Mouse (Mus musculus) MEL-GATA-1-ER (cell line): ENCODE measurements at regions not wholly inside any gene's neighbourhood (a gene's known extent, or its start where the extent isn't known, plus 50 kb on each side); places are given as distances from the start of the nearest gene placed in this dataset.
A peak's percentile ranks its signal among the peaks of the same experiment; 100 is the strongest.

Experiments used
- DNase-seq: peaks from one replicate; pipeline ENCODE4 v3.0.0-alpha.2; 2012; ENCODE audit warnings: low read depth; ENCODE audit errors: extremely low read depth

GRCm38 (mm10) chr3:78782766-78783165, 503.6 kb downstream of the Rapgef2 start:
- no peak for DNase-seq

GRCm38 (mm10) chr3:78755686-78756476, 530.4 kb downstream of the Rapgef2 start:
- no peak for DNase-seq

- no peak for DNase-seq
Observed at GRCm38 (mm10) chr3:78736111-78736510, 550.2 kb downstream of the Rapgef2 start.

GRCm38 (mm10) chr3:78716691-78717090, 569.6 kb downstream of the Rapgef2 start:
- no peak for DNase-seq

GRCm38 (mm10) chr3:78707687-78708086, 578.6 kb downstream of the Rapgef2 start:
- DNase-seq: no peak

- no peak for DNase-seq
Observed at GRCm38 (mm10) chr3:78698936-78699335, 587.4 kb downstream of the Rapgef2 start.

GRCm38 (mm10) chr3:78691499-78691898, 594.8 kb downstream of the Rapgef2 start:
- DNase-seq: no peak

- DNase-seq: no peak
Observed at GRCm38 (mm10) chr3:78677656-78678055, 608.7 kb downstream of the Rapgef2 start.

GRCm38 (mm10) chr3:78676806-78677205, 609.5 kb downstream of the Rapgef2 start:
- no peak for DNase-seq

GRCm38 (mm10) chr3:78674529-78675187, 611.7 kb downstream of the Rapgef2 start:
- DNase-seq: no peak

GRCm38 (mm10) chr3:78668050-78668449, 618.3 kb downstream of the Rapgef2 start:
- no peak for DNase-seq

GRCm38 (mm10) chr3:78667374-78668023, 618.8 kb downstream of the Rapgef2 start:
- DNase-seq: no peak

- DNase-seq: no peak
Observed at GRCm38 (mm10) chr3:78648115-78648514, 638.2 kb downstream of the Rapgef2 start.

- DNase-seq: no peak
Observed at GRCm38 (mm10) chr3:78635386-78635785, 650.9 kb downstream of the Rapgef2 start.

- peak; percentile 24 for DNase-seq
Observed at GRCm38 (mm10) chr3:78618900-78619299, 667.4 kb downstream of the Rapgef2 start.

- no peak for DNase-seq
Observed at GRCm38 (mm10) chr3:78594718-78595236, 691.5 kb downstream of the Rapgef2 start.

GRCm38 (mm10) chr3:78594305-78594704, 692.0 kb downstream of the Rapgef2 start:
- DNase-seq: no peak

- DNase-seq: no peak
Observed at GRCm38 (mm10) chr3:78586639-78587038, 699.7 kb downstream of the Rapgef2 start.

- no peak for DNase-seq
Observed at GRCm38 (mm10) chr3:78581868-78582267, 704.4 kb downstream of the Rapgef2 start.

- no peak for DNase-seq
Observed at GRCm38 (mm10) chr3:78581100-78581499, 705.2 kb downstream of the Rapgef2 start.

- peak; percentile 18 for DNase-seq
Observed at GRCm38 (mm10) chr3:78575667-78576464, 710.5 kb downstream of the Rapgef2 start.
